Mouse (Mus musculus): Measurements from ENCODE around the gene Kcnc3. TPM values are rescaled to one million over a fixed set of nuclear protein-coding genes. Genes with fewer than 3 reads are reported as not detected.

Gene Kcnc3
- total RNA-seq, 2 experiments from 2014 or later: 175 to 188 TPM

DNA sequence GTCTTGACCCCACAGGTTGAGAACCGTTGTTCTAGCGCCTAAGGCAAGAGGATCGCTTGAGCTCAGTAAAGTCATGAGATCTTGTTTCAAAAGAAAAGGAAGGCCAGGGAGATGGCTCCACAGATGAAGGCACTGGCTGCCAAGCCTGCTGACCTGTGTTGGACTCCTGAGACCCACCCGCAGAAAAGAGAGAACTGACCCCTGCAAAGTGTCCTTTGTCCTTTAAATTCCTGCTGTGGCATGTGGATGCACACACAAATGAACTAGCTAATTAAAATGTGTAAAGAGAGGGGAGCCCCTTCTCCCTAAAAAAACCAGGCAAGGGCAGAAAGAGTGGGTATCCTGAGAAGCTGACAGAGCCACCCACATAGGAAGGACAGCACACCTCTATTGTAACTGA is 18.7 kb upstream of the Kcnc3 start:
- DNase-seq: no peak

DNA sequence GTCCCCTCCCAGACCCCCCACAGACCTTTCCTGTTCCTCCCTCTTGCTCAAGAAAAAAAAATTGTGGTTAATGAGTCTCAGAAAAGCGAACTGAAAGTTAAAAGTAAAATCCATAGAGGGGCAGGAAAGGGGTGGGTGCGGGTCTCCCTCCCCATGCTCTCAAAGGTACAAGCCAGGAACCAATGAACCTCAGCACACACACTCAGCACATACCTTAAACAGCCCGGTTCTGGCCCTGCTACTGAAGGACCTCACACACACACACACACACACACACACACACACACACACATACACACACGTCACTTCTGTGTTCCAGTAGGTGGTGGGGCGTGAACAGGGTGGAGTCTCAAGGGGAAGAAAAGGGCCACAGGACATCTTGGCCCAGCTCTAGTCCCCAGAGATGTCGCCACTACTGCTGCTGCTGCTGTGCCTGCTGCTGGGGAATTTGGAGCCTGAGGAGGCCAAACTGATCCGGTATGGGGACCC is 18.2 kb upstream of the Kcnc3 start, which contains the start of gene Napsa:
Napsa (plus strand) TSS at position 168 of the 489 bp plus-strand sequence.
- no peak for DNase-seq

DNA sequence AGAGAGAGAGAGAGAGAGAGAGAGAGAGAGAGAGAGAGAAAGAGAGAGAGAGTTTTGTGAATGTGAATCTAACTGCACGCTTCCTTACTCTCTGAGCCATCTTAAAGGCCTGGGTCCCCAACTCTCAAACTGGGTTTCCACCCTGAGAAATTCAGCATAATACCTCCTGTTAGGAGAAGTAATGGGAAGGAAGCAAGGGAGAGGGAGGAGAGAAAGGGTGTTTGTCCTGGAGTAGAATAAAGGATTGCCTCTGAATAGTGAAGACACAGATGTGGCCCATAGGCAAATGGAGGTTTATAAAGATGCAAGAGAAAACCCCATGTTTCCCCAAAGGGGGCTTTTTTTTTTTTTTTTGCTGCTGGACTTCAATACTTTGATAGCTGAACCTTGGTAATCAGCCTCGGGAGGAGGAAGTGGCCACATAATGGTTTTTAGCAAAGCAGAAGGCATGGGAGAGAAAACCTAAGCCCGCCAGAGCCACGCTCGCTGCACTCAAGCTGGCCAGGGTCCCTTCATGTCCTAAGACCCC is 17.4 kb upstream of the Kcnc3 start:
- no peak for DNase-seq

DNA sequence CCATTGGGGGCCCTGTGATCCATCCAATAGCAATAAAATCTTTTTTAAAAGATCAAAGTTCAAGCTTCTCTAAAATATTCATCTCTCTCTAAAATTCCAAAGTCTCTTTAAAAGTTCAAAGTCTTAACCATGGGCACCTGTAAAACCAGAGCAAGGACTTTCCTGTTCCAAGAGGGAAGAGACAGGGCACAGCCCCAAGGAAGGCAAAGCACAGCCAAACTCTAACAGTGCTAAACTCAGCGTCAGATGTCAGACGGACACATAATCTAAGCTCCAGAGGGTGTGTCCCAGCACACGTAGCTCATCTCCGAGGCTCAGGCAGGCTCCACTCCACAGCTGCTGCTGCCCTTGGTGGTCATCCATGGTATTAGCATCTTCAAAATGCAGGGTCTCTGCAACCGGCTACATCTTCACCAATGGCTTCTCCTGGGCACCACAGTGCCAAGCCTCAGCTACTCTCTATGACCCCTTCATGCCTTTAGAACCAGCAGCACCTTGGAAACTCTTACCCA is 14.1 kb upstream of the Kcnc3 start:
- no peak for DNase-seq

DNA sequence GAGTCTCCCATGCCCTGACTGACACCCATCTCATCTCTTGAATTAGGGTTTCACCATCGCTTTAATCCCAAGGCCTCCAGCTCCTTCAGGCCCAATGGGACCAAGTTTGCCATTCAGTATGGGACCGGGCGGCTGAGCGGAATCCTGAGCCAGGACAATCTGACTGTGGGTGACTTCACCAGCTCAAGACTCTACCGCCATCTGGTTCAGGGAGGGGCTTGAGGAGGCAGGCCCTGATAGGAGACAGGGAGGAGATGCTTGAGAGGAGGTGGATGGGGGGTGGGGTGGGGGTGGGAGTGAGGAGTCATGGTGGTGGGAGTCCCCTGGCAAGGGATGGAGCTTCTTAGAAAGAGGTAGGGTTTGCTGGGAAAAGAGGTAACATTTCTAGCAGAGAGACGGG is 8.8 kb upstream of the Kcnc3 start:
- no peak for DNase-seq

DNA sequence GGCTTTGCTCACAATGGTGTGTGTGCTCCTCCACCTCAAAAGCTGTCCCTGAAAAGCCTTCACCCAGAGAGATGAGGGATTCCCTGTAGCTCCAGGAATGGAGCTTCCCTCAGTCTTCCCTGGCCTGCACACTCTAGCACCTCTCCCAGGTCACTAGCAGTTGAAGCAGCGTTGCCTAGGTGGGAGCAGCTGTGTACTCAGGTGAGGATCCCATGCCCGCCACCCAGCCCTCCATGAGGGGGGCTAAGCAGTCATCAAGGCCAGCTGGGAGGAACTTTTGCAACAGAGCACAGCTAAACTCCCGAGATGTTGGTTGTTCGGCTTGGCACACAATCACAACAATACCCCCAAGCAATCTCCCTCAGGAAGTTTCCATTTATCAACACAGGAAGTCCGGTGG is 7.8 kb upstream of the Kcnc3 start:
- no peak for DNase-seq

DNA sequence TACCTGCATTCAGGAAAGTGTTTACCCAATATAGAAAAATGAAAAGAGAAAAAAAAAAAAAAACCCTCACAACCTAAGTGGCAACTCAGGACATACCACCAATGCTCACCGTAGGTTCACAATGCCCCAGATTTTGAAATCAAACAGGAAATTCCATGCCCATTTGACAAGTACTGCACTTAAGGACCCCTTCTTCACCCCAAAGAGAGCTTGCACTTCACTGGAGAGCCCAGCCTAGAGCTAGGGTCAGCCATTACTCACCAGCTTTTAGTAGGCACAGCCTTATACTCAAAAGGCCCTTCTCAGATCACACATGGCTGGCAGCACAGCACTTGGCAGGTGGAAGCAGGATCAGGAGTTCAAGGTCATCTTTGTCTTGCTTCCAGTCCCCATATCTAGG is 7.3 kb upstream of the Kcnc3 start:
- no peak for DNase-seq

DNA sequence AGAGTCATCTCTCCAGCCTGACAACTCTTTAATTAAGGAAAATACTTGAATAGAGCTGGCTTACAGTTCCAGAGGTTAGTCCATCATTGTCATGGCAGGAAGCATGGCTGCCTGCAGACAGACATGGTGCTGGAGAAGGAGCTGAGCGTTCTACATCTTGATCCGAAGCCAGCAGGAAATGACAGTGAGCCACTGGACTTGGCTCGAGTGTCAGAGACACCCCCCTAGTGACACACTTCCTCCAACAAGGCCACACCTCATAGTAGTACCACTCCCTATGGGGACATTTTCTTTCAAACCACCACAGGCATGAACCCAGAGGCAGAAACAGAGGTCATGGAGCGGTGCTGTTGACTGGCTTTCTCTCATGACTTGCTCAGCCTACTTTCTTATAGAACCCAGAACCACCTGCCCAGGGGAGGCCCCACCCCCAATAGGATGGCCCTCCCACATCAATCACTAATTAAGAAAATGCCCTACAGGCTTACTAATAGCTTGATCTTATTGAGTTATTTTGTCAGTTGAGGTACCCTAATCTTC is 6.1 kb upstream of the Kcnc3 start:
- no peak for DNase-seq

DNA sequence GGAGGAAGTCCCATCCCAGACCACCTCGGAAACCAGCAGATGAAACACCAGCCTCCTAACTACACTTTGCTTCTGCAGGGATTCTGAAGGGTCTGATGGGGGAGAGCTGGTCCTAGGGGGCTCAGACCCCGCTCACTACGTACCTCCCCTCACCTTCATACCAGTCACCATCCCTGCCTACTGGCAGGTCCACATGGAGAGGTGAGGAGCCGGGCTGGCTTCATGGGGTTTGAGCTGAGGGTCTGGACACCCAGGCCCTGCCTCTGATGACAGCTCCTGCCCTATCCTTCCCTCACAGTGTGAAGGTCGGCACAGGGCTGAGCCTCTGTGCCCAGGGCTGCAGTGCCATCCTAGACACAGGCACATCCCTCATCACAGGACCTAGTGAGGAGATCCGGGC is 5.5 kb upstream of the Kcnc3 start:
- no peak for DNase-seq

DNA sequence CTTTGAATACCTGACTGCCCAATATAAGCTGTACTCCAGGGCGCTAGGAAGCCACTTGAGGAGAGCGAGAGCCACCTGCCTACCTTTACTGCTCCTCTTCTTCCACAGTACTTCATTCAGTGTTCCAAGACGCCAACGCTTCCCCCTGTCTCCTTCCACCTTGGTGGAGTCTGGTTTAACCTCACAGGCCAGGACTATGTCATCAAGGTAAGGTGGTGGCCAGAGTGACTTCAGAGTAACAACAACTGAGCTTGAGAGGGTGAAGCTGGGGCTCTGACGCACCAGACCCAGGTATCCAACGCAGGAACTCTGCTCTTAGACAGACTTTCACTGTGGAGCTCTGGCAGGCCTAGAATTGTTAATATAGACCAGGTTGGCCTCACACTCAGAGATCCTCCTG is 4.9 kb upstream of the Kcnc3 start:
- no peak for DNase-seq

DNA sequence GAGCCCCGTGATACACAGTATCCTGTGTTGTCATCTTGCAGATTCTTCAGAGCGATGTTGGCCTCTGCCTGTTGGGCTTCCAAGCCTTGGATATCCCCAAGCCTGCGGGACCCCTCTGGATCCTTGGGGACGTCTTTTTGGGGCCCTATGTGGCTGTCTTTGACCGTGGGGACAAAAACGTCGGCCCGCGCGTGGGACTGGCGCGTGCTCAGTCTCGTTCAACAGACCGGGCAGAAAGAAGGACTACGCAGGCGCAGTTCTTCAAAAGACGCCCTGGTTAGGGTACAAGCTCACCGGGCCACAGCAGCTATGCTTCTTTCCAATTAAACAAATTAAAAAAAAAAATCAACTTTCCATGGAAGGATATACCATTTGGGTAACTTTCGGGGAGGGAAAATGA is 3.9 kb upstream of the Kcnc3 start:
- DNase-seq: peak; percentile 73 to 78

DNA sequence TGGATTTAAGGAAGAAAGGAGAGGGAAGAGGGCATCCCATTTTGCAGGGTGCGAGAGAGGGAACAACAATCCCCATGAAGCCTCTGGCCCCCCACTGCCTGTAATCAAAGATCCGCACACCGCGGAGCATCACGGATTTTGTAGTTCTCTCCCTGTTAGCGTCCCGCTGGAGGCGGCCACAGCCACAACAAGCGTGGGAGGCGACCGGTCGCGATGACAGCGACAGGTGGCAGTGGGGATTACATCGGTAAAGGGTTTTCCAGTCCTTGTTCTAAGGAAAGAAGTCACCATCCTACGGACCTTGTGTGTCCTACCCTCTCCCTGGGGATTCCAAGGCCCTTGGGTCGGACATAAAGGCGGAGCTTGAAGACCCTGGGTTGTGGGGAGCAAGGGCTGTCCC is 3.5 kb upstream of the Kcnc3 start:
- peak; percentile 83 to 86 for DNase-seq

DNA sequence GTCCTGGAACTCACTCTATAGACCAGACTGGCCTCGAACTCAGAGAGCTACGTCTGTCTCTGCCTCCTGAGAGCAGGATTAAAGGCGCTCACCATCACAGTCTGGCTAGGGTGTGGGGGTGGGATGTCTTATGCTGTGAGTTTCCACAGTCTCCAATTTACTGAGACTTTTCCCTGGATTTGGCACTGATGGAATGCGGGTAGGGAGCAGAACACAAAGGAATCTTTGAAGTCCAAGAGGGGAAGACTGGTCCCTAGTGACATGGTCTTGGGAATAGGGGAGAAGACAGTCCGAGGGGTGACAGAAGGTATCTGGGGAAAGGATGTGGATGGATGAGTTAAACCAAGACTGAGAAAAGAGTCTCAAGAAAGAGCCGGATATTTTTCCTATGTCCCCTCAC is 2.8 kb upstream of the Kcnc3 start:
- no peak for DNase-seq

DNA sequence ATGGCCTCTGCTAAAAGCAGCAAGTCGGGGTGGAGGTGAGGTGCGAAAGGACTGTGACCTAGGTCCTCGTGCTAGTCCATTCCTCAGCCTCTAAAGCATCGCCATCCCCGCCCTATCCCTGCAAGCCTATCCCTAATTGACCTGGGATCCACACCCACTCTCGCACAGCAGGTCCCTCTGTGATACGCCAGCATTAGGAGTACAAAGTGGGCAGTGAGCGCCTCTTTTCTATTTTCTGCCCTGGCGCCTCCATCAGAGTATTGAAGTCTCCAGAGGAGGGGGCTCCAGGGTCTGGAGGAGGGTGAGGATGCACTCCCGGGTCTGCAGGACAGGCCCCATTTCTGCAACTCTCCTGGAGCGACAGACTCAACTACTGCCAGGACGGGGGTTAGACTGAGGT is 2.1 kb upstream of the Kcnc3 start:
- DNase-seq: no peak

DNA sequence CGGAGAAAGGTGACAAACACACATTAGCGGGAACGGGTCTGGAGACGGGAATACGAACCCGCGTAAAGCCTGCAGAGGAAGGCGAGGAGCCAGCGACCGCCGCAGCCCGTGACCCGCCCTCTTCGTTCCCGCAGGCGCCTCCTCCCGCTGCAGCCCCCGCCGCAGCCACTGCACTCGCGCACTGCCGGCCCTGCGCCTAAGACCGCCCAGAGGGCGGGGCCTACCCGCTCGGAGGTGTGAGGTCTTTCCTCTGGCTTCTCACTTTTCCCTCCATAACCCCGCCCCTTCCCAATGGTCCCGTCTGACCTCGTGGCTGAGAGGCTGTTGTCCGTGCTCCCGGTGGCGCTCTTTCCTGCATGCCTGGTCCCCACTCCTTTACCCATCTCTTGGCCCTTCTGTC is 1.3 kb upstream of the Kcnc3 start:
- peak; percentile 76 to 84 for DNase-seq

DNA sequence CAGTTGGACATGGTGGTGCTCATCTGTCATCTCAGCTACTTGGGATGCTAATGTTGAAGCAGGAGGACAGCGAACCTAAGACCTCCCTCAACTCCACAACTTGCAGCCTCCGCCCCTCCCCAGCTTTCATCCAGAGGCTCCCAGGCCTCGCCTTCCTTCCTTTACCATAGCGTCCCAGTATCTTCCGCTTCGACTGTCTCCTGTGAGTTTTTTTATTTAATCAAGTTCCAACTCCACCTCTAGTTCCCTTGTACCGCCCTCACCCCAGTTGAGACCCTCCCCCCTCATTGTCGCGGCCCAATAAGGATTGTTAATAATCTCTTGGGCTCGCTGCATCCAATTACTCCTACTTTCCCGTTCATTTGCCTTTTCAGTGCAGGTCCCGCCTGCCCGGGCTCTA is 518 bp upstream of the Kcnc3 start:
- no peak for DNase-seq

DNA sequence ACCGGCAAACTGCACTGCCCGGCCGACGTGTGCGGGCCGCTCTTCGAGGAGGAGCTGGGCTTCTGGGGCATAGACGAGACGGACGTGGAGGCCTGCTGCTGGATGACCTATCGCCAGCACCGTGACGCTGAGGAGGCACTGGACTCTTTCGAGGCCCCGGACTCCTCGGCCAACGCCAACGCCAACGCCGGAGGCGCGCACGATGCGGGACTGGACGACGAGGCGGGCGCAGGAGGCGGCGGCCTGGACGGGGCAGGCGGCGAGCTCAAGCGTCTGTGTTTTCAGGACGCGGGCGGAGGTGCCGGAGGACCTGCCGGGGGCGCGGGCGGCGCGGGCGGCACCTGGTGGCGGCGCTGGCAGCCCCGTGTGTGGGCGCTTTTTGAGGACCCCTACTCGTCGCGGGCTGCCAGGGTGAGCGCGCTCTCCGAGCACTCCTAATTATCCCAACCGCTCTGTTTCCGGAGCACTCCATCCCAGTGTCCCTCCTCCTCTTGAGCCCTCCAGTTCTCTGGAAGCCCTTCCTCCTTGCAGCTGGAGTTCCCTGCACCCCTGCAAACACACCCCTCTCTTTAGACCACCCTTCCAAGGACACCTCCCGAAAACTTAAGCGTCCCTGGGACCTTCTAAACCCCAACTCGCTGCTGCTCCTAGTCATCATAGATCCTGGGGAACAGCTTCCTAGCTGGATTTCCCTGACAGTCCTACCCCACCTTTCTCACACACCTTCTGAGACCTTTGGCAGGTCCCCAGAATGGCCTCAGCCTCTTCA is 1.1 kb downstream of the Kcnc3 start:
- no peak for DNase-seq

DNA sequence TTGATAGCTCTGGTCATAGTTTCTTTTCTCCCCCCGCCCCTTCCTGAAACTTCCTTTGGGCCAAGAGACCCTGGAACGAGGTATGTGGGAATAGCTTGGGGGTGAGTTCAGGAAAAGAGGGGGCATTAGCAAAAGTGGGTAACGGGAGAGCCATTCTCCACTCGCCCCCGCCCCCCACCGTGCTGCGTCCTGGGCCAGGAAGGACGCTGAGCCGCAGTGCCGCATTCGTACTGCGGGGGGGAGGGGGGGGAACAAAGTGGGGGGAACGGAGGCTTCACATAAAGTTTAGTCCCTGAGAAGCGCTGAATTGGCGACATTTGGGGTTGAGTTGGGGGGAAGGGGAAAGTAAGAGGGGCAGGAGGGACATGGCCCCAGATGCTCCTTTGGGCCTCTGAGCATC is 2.6 kb downstream of the Kcnc3 start:
- DNase-seq: no peak

DNA sequence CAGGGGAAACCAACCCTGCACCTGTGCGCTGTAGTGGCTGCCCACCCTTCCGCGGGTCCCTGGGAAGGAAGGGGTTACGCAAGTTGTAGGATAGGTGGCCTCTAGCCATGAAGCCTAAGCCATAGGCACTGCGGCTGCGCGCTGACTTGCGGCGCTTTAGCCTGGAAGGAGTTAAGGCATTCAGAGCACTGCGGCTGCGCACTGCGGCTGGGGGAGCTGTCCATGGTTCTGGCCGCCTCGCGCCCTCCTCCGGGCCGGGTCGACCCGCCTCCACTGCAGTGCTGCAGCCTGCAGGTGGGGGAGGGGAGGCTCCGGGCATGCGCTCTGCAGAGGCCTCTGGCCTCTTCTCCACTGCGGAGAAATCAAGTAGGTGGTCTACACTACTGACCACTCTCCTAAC is 3.3 kb downstream of the Kcnc3 start:
- DNase-seq: peak; percentile 89

DNA sequence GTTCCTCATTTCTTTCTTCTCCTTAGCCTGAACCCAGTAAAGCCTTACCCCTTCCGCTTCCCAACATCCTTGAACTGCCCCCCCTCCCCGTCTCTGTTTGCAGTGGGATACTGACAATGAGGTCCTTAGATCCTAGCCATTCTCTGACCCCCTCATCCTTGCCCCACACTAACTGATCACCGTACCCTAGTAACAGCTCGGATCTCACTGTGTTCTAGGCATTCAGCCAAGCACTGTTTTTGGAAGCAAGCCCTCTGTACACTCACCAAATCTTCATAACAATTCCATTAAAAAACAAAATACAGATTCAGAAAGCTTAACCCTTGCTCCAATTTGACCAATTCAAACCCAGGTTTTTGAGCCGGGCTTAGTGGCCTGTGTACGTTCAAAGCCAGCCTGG is 3.8 kb downstream of the Kcnc3 start:
- peak; percentile 57 to 72 for DNase-seq

DNA sequence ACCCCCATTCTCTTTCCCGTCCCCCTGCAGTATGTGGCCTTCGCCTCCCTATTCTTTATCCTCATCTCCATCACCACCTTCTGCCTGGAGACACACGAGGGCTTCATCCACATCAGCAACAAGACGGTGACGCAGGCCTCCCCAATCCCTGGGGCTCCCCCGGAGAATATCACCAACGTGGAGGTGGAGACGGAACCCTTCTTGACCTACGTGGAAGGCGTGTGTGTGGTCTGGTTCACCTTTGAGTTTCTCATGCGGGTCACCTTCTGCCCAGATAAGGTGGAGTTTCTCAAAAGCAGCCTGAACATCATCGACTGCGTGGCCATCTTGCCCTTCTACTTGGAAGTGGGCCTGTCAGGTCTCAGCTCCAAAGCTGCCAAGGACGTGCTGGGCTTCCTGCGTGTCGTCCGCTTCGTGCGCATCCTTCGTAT is 4.7 kb downstream of the Kcnc3 start:
- DNase-seq: no peak

DNA sequence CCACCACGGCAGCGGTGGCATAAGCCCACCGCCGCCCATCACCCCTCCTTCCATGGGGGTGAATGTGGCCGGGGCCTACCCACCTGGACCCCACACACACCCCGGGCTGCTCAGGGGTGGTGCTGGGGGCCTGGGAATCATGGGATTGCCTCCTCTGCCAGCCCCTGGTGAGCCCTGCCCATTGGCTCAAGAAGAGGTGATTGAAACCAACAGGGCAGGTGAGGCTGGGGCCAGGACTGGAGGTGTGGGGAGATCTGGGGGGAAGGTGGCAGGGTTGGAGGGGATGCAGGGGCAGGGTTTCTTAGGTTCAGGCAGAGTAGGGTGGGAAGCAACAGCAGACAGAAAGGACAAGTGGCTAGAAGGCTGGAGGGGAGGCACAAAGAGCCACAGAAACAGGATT is 5.6 kb downstream of the Kcnc3 start:
- DNase-seq: no peak

DNA sequence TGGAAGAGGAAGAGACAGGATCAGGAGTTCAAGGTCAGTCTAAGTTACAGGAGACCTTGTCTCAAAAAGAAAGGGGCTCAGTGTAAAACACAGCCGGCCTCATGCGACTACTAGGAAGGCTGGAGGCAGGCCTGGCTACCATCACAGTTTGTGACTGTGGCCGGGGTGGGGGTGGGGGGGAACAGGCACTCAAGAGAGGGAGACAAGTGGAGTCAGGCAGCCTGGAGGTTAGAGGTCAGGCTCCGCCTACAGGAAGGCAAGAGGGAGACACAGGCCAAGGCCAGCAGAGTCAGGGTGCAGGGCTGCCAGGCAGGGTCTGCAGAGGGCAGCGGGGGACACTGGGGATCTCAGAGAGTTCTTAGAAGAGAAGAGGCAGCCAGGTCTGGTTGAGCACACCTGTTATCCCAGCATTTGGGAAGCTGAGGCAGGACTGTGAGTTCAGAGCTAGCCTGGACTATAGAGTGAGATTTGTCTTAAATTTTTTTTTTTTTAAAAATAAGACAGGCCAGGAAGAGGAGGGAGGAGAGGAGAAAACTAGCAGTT is 6.6 kb downstream of the Kcnc3 start:
- no peak for DNase-seq

DNA sequence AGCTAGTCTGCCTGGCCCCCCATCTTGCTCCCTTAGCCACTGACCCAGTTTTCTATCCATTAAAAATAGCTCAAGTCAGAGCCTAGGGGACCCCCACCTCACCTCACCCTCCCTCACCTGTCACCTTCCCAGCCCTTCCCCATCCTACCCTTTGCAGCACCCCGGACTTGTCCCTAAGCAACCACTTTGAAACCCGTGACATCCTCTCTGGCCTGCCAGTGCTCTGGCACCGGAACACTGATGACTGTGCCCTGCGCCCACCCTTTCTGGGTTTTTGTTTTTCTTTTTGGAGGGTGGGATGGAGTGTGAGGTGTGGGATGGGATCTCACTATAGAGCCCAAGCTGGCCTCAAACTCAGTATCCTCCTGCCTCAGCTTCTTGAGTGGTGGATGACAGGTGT is 7.2 kb downstream of the Kcnc3 start:
- DNase-seq: no peak
